Mouse (Mus musculus) kidney, adult 2 months (tissue): ENCODE measurements around the gene Kcnh6.

ENCODE experiments used
- CTCF ChIP-seq: fragments of 200-500 bp; conservative IDR thresholded peaks from 2 replicates; pipeline ENCODE4 v1.5.1; 2011; ENCODE audit warnings: low read depth, mild to moderate bottlenecking, control low read depth, low read length, moderate library complexity, mixed read lengths; ENCODE audit not compliant: insufficient read depth, insufficient read length
- POLR2A ChIP-seq: fragments of 200-500 bp; IDR thresholded peaks from one replicate; pipeline ENCODE4 v1.6.1; 2011; ENCODE audit warnings: low read depth, low read length, control low read depth

GRCm38 (mm10) chr11:106046584-106046983 lies 38.7 kb downstream of the Kcnh6 start:
- no peak for TF ChIP-seq POLR2A
- no peak for TF ChIP-seq CTCF
